Mouse (Mus musculus) intestine, postnatal 0 days (tissue): ENCODE measurements at regions not wholly inside any gene's neighbourhood (a gene's known extent, or its start where the extent isn't known, plus 50 kb on each side); places are given as distances from the start of the nearest gene placed in this dataset.

Source experiments
- ATAC-seq: fragments of 200-750 bp; cut with Nextera tagmentation; 2 replicates; pipeline ENCODE4 v1.8.0; 2017; ENCODE audit warnings: mild to moderate bottlenecking, moderate TSS enrichment, moderate library complexity
- H3K27ac ChIP-seq: fragments of 300-500 bp; sonication (generic); 2 replicates; pipeline ENCODE4 v1.5.1; 2014; ENCODE audit warnings: mild to moderate bottlenecking, low read depth, low read length, moderate library complexity
- H3K27me3 ChIP-seq: fragments of 300-500 bp; sonication (generic); replicated peaks from 2 replicates; pipeline ENCODE4 v1.6.1; 2014; ENCODE audit warnings: low read length, mixed read lengths; ENCODE audit not compliant: control insufficient read depth, insufficient read depth
- H3K36me3 ChIP-seq: fragments of 300-500 bp; sonication (generic); 2 replicates; pipeline ENCODE4 v1.6.1; 2014; ENCODE audit warnings: mild to moderate bottlenecking, moderate library complexity; ENCODE audit not compliant: control insufficient read depth, insufficient read depth
- H3K4me1 ChIP-seq: fragments of 300-500 bp; sonication (generic); replicated peaks from 2 replicates; pipeline ENCODE4 v1.6.1; 2014; ENCODE audit warnings: antibody characterized with exemption, low read length, mixed read lengths; ENCODE audit not compliant: control insufficient read depth, insufficient read depth
- H3K4me2 ChIP-seq: fragments of 300-500 bp; sonication (generic); replicated peaks from 2 replicates; pipeline ENCODE4 v1.6.1; 2014; ENCODE audit warnings: low read depth, mild to moderate bottlenecking, moderate library complexity
- H3K4me3 ChIP-seq: fragments of 300-500 bp; sonication (generic); 2 replicates; pipeline ENCODE4 v1.5.1; 2014; ENCODE audit warnings: low read depth, low read length
- H3K9ac ChIP-seq: fragments of 300-500 bp; sonication (generic); 2 replicates; pipeline ENCODE4 v1.6.1; 2014; ENCODE audit warnings: mild to moderate bottlenecking, low read depth, low read length
- H3K9me3 ChIP-seq: fragments of 300-500 bp; sonication (generic); 2 replicates; pipeline ENCODE4 v1.6.1; 2016; ENCODE audit warnings: mixed run types; ENCODE audit not compliant: control insufficient read depth
- CTCF ChIP-seq: sonication (generic); IDR thresholded peaks from 2 replicates; pipeline ENCODE4 v1.5.1; 2016; ENCODE audit warnings: low read depth, mild to moderate bottlenecking, control low read depth, antibody characterized with exemption, moderate library complexity
- WGBS: fragments of 180-500 bp; shearing (Covaris S2); extraction: QIAGEN DNeasy Blood & Tissue Kit; methylation state at CpG from one replicate; pipeline ENCODE4 v1.1.7; 2014; 5-methylcytosine and 5-hydroxymethylcytosine counted together

DNA sequence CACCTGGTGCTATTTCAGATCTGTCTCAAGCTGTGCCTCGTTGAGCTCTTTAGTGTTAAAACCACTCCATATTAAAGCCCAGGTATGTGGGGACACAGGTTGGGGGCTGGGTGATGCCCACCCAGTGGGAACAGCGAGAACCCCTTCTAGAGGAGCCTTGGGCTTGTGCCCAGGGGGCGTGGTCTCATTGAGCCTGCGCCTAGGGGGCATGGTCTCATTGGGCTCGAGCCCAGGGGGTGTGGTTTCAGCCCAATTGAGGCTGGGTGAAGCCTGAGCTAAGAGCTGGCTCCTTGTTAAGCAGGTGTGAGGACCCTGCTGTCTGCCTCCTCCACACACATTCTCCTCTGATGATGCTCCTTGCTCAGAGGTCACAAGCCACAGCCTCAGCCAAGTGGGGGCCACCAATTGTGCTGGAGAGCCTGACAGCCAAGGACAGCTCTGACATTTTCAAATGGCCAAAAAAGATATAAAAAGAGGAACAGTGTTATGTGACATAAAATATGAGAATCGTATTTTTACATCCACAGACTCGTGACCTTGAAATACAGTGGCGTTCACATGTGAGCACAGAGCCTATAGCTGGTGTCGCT is 90.7 kb upstream of the Ajap1 start:
- Histone ChIP-seq H3K4me2 (no peak overlapping the region), H3K4me3 (no peak overlapping the region), H3K36me3 (no peaks in the 10 kb centered on the region), H3K9me3 (no peaks in the 10 kb centered on the region), H3K4me1 (no peaks in the 10 kb centered on the region), H3K27ac (no peak overlapping the region), H3K27me3 (no peaks in the 10 kb centered on the region), H3K9ac (no peak overlapping the region)
- WGBS = 54% methylated on average over 9 of the region's 9 CpGs
- no peak for ATAC-seq
- no peak for TF ChIP-seq CTCF

DNA sequence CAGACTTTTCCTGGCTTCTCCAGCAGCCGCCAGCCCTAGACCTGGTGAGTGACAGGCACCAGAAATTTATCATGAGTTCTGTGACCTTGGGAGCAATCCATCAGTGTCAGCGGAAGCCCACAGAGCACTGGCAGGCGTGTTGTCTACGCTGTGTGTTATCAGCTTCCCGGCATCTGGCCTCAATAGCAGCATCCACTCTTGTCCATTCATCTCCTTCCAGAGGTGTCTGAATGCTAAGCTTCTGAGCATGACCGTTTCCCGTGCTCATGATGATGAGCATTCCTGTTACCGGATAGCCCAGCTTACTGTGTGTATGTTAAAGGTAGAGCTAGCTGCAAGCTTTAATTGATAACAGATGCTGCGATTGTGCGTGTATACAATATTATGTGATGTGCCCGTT is 110.7 kb upstream of the Ajap1 start:
- no peak overlapping the region for H3K4me2 ChIP-seq
- no peak overlapping the region for H3K9ac ChIP-seq
- no peak overlapping the region for H3K4me3 ChIP-seq
- H3K27me3 ChIP-seq = no peaks in the 10 kb centered on the region
- TF ChIP-seq CTCF = no peak
- no peaks in the 10 kb centered on the region for H3K36me3 ChIP-seq
- no peaks in the 10 kb centered on the region for H3K9me3 ChIP-seq
- 46% methylated on average over 11 of the region's 11 CpGs for WGBS
- H3K4me1 ChIP-seq = no peaks in the 10 kb centered on the region
- no peak for ATAC-seq
- no peak overlapping the region for H3K27ac ChIP-seq

DNA sequence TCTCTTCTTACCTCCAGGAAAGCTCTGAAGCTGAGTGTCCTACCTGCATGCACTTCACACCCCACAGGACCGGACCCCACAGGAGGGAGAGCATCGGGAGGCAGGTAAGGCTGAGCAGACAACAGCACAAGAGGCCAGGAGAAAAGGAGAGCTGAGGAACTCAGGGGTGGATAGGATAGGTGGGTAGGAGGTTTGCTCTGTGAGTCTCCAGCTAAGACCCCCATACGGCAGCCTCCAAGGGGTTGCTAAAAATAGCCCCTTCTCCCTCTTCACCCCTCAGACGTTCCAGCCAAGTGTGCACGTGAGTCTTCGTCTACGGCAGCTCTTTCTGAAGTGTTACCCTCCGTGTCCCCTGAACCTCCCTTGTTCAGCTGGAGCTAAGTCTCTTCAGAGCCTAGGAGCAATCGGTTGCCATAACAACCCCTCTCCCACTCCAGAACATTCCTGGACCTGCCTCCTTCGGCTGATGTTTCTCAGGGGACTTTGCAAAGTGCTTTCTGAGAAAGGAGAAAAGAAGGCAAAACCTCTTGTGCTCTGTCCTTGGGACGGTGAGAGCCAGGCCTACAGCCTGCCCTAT is 117.3 kb upstream of the Ajap1 start:
- H3K36me3 ChIP-seq = no peaks in the 10 kb centered on the region
- H3K9ac ChIP-seq = no peak overlapping the region
- H3K27ac ChIP-seq = no peak overlapping the region
- H3K27me3 ChIP-seq = no peaks in the 10 kb centered on the region
- no peaks in the 10 kb centered on the region for H3K4me1 ChIP-seq
- H3K4me2 ChIP-seq = no peak overlapping the region
- ATAC-seq = no peak
- no peaks in the 10 kb centered on the region for H3K9me3 ChIP-seq
- no peak for TF ChIP-seq CTCF
- WGBS = 51% methylated on average over 11 of the region's 11 CpGs
- H3K4me3 ChIP-seq = no peak overlapping the region

DNA sequence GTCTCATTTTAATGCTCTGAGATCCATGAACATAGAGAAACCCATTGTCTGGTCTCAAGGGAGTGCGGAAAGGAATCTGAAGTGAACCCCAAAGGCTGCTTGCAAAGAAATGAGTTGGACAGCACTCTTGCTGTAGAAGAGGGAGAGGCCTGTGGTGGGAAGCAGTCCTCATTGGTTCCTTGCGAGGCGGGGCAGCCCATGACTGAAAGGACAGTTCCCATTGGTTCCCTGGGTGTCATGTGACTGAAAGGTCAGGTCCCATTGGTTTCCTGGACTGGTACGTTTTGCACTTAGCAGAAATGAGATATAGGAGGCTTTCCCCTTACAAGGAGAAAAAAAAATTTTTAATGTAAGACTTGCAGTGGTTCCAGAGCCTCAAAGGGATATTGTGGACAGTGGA is 119.9 kb upstream of the Ajap1 start:
- Histone ChIP-seq H3K4me3 (no peak overlapping the region), H3K9ac (no peak overlapping the region), H3K36me3 (no peaks in the 10 kb centered on the region), H3K4me2 (no peak overlapping the region), H3K9me3 (no peaks in the 10 kb centered on the region), H3K27ac (no peak overlapping the region), H3K4me1 (no peaks in the 10 kb centered on the region), H3K27me3 (no peaks in the 10 kb centered on the region)
- 89% methylated on average over 4 of the region's 4 CpGs for WGBS
- no peak for ATAC-seq
- no peak for TF ChIP-seq CTCF

DNA sequence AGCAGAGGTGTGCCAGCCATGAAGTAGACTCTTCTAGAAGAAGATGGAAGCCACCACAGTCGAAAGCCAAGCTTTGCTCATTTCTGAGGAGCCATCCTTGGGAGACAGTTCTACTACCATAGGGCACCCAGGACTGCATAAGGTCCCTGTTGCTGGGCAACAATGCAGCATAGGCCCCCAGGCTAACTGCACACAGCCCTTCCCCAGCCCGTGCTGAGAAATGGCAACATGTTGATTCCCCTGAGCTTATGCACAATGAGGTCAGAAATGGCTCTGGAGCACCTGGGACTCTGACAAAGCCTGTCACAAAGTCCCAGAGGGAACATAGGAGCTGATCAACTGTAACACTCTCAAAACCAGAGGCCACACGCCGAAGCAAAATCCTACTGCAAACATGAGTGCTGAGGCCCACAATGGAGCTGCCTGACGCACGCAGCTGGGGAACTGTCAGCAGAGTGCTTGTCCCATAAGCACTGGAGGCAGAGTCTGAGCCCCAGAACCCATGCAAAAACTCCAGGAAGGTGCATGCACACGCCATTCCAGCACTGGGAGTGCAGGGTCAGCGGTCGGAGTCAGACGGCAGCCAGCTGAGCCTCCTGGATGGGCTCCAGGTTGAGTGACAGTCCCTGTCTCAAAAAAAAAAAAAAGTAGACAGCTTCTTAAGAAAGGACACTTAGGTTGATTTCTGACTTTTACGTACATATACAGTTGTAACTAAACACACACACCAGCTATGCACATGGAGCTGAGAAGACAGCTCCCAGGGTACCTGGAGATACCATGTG is 120.6 kb upstream of the Ajap1 start:
- no peaks in the 10 kb centered on the region for H3K9me3 ChIP-seq
- H3K4me2 ChIP-seq = no peak overlapping the region
- no peak overlapping the region for H3K9ac ChIP-seq
- H3K4me3 ChIP-seq = no peak overlapping the region
- WGBS = 58% methylated on average over 11 of the region's 11 CpGs
- no peaks in the 10 kb centered on the region for H3K27me3 ChIP-seq
- ATAC-seq = no peak
- no peak overlapping the region for H3K27ac ChIP-seq
- no peak for TF ChIP-seq CTCF
- no peaks in the 10 kb centered on the region for H3K4me1 ChIP-seq
- no peaks in the 10 kb centered on the region for H3K36me3 ChIP-seq

DNA sequence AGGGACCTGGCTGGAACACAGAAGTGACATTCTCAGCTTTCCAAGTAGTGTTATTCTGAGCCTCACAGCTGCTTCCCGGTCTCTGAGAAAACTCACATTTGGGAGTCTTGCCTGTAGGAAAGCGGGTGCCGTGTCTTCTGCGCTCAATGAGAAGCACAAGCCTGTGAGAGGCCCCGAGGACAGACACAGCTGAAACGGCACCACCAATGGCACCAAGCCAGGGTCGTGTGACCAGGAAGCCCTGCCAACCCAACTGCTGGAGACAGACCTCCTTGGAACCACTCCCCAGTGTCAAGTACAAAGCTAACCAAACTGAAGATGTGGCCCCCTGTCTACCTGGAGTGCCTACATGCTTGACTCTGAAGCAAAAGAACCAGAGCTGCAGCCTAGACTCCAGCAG is 121.3 kb upstream of the Ajap1 start:
- H3K4me1 ChIP-seq = no peaks in the 10 kb centered on the region
- no peaks in the 10 kb centered on the region for H3K36me3 ChIP-seq
- WGBS = 80% methylated on average over 7 of the region's 7 CpGs
- no peaks in the 10 kb centered on the region for H3K9me3 ChIP-seq
- H3K27ac ChIP-seq = no peak overlapping the region
- H3K9ac ChIP-seq = no peak overlapping the region
- no peaks in the 10 kb centered on the region for H3K27me3 ChIP-seq
- no peak for TF ChIP-seq CTCF
- no peak for ATAC-seq
- no peak overlapping the region for H3K4me2 ChIP-seq
- no peak overlapping the region for H3K4me3 ChIP-seq
